Mouse (Mus musculus) embryonic facial prominence, embryonic 13.5 days (tissue): ENCODE results near the gene Nptn. TPM values are rescaled to one million over a fixed set of nuclear protein-coding genes. Genes with fewer than 3 reads are reported as not detected.

ENCODE experiments used
- ATAC-seq: fragments of 200-750 bp; cut with Nextera tagmentation; 2 replicates; pipeline ENCODE4 v1.8.0; 2017; ENCODE audit warnings: low read depth; ENCODE audit not compliant: insufficient number of reproducible peaks, insufficient read depth, low FRiP score, low TSS enrichment
- H3K27ac ChIP-seq: fragments of 300-500 bp; sonication (generic); 2 replicates; pipeline ENCODE4 v1.5.1; 2015; ENCODE audit warnings: moderate library complexity, mild to moderate bottlenecking, inconsistent platforms
- H3K27me3 ChIP-seq: fragments of 300-500 bp; sonication (generic); 2 replicates; pipeline ENCODE4 v1.6.1; 2015; ENCODE audit warnings: mild to moderate bottlenecking, inconsistent platforms
- H3K36me3 ChIP-seq: fragments of 300-500 bp; sonication (generic); 2 replicates; pipeline ENCODE4 v1.6.1; 2015; ENCODE audit warnings: mild to moderate bottlenecking, inconsistent platforms
- H3K4me1 ChIP-seq: fragments of 300-500 bp; sonication (generic); 2 replicates; pipeline ENCODE4 v1.6.1; 2015; ENCODE audit warnings: inconsistent platforms
- H3K4me2 ChIP-seq: fragments of 300-500 bp; sonication (generic); 2 replicates; pipeline ENCODE4 v1.6.1; 2015; ENCODE audit warnings: moderate library complexity, mild to moderate bottlenecking, inconsistent platforms
- H3K4me3 ChIP-seq: fragments of 300-500 bp; sonication (generic); 2 replicates; pipeline ENCODE4 v1.5.1; 2015; ENCODE audit warnings: mild to moderate bottlenecking, inconsistent platforms
- H3K9ac ChIP-seq: fragments of 300-500 bp; sonication (generic); 2 replicates; pipeline ENCODE4 v1.6.1; 2015; ENCODE audit warnings: mild to moderate bottlenecking, inconsistent platforms
- H3K9me3 ChIP-seq: fragments of 300-500 bp; sonication (generic); 2 replicates; pipeline ENCODE4 v1.6.1; 2016; ENCODE audit warnings: inconsistent platforms
- WGBS: fragments of 180-500 bp; shearing (Covaris S2); methylation state at CpG from one replicate; pipeline ENCODE4 v1.1.7; 2015; ENCODE audit warnings: mixed read lengths; 5-methylcytosine and 5-hydroxymethylcytosine counted together
- polyA plus RNA-seq: library from polyadenylated mRNA; unstranded; fragments of >200 nt; fragmentation: Nextera tagmentation; extraction: Ambion mirVana; gene quantifications from 2 replicates; pipeline ENCODE4 v1.2.1, GENCODE M21; 2015

Nptn gene
- polyA plus RNA-seq, 1 experiment from 2014 or later: 106 TPM

DNA sequence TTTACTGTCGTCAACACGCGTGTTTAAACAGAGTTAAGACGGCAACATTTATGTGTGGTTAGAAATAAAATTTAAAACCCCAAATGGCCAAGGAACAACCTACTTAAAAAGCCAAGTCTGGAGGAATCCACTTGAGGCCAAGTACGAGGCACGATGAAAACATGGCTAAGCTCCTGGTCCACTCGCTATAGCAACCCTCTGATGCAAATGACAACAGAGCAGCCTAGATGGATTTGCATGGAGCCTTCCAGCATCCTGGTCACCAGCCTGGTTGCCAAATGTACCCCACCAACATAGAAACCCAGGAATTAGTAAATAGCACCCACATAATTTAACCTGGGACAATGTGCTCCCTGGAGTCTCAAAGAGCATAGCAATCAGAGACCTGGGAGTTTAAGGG lies 121.7 kb downstream of the Nptn start:
- WGBS: 85% methylated on average over 7 of the region's 7 CpGs
- H3K27ac ChIP-seq: no peak overlapping the region
- H3K4me1 ChIP-seq: peaks cover 12% of the 10 kb centered on the region
- no peaks in the 10 kb centered on the region for H3K9me3 ChIP-seq
- no peak overlapping the region for H3K4me2 ChIP-seq
- ATAC-seq: no peak
- no peak overlapping the region for H3K9ac ChIP-seq
- H3K27me3 ChIP-seq: no peaks in the 10 kb centered on the region
- H3K4me3 ChIP-seq: no peak overlapping the region
- H3K36me3 ChIP-seq: no peaks in the 10 kb centered on the region

DNA sequence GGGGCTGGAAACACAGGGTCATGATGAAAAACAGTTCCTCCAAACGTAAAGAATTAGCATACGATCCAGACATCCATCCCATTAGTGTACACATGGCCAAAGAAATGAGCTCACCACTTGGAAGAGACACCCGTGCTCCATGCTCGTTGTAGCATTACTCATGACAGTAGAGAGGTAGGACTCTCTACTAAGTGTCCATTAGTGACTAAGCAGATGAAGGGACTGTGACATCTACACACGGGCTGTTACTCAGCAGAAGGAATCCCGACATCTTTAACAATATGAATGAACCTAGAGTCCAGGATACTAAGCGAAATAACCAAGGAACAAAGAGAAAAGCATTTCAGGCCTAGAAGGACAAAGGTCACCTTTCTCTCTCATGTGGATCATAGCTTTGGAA lies 124.0 kb downstream of the Nptn start:
- Histone ChIP-seq H3K36me3 (no peaks in the 10 kb centered on the region), H3K9me3 (no peaks in the 10 kb centered on the region), H3K4me1 (no peaks in the 10 kb centered on the region; the same call in 1 of the 2 replicates), H3K4me2 (no peak overlapping the region), H3K27ac (no peak overlapping the region), H3K4me3 (no peak overlapping the region), H3K27me3 (no peaks in the 10 kb centered on the region), H3K9ac (no peak overlapping the region)
- no peak for ATAC-seq
- 73% methylated on average over 7 of the region's 7 CpGs for WGBS

Other genes starting within 250 kb of the Nptn start
- not detected in 2 replicates for gene Tbc1d21, start 211.8 kb upstream of the Nptn start, polyA plus RNA-seq
- gene Insyn1, start 93.6 kb upstream of the Nptn start, polyA plus RNA-seq: 3.6 and 5.1 TPM in 2 replicates
- gene Cd276, start 26.8 kb upstream of the Nptn start, polyA plus RNA-seq: 58.4 and 58.6 TPM in 2 replicates
- 1.7 and 2.4 TPM in 2 replicates for gene Rec114, start 161.7 kb downstream of the Nptn start, polyA plus RNA-seq
- 0.28 and 0.46 TPM in 2 replicates for gene Hcn4, start 241.2 kb downstream of the Nptn start, polyA plus RNA-seq